8 mouse cellular contexts compared by ENCODE assay signal in genomic region chr11:59225167-59225566, GRCm38 (mm10). TPM values are rescaled to one million over a fixed set of nuclear protein-coding genes. Genes with fewer than 3 reads are reported as not detected.
DNase-seq lines count a peak whose midpoint lies in the region; ATAC-seq and TF ChIP-seq lines count a peak whose summit lies in the region.
"Had no signal": no experiment of that assay in that cellular context is flagged by ENCODE, and none has a peak within 500 bp of the region (broad histone marks: within the 10 kb centered on the region; RNA-seq: fewer than 3 reads in every experiment).

No protein-coding gene starts in this region.

- peaks cover 28% of the 10 kb centered on the region for H3K4me1 ChIP-seq in hindbrain, embryonic 14.5 days (replicated peaks; ENCODE audit: control insufficient read depth, insufficient read depth, low read length)
- H3K4me1 ChIP-seq in hindbrain, embryonic 10.5 days (replicated peaks): peaks cover 42% of the 10 kb centered on the region
- H3K4me1 ChIP-seq in G1E (ENCODE audit: insufficient read depth, low read depth, low read length): peaks cover 81% of the 10 kb centered on the region
- peaks cover 41% of the 10 kb centered on the region for H3K4me1 ChIP-seq in embryonic facial prominence, embryonic 14.5 days (ENCODE audit: control insufficient read depth, insufficient read depth, low read length)
- peaks cover 81% of the 10 kb centered on the region for H3K4me1 ChIP-seq in liver, embryonic 15.5 days (replicated peaks)

- H3K9me3 ChIP-seq in hindbrain, embryonic 14.5 days (ENCODE audit: control insufficient read depth, low read length): no peaks in the 10 kb centered on the region
- H3K9me3 ChIP-seq in hindbrain, embryonic 10.5 days: no peaks in the 10 kb centered on the region
- no peaks in the 10 kb centered on the region for H3K9me3 ChIP-seq in G1E (replicated peaks)
- no peaks in the 10 kb centered on the region for H3K9me3 ChIP-seq in embryonic facial prominence, embryonic 14.5 days (ENCODE audit: control insufficient read depth, low read length)
- H3K9me3 ChIP-seq in liver, embryonic 15.5 days (replicated peaks): no peaks in the 10 kb centered on the region

- no peaks in the 10 kb centered on the region for H3K27me3 ChIP-seq in hindbrain, embryonic 14.5 days (ENCODE audit: control insufficient read depth, insufficient read depth, low read length)
- H3K27me3 ChIP-seq in hindbrain, embryonic 10.5 days (ENCODE audit: insufficient read depth, poor library complexity, severe bottlenecking): no peaks in the 10 kb centered on the region
- no peaks in the 10 kb centered on the region for H3K27me3 ChIP-seq in G1E (ENCODE audit: insufficient read depth, low read length)
- H3K27me3 ChIP-seq in embryonic facial prominence, embryonic 14.5 days (replicated peaks; ENCODE audit: control insufficient read depth, insufficient read depth, low read length): no peaks in the 10 kb centered on the region
- no peaks in the 10 kb centered on the region for H3K27me3 ChIP-seq in liver, embryonic 15.5 days

- ATAC-seq in hindbrain, embryonic 14.5 days (ENCODE audit: low FRiP score): no peak
- ATAC-seq in G1E (ENCODE audit: extremely low read depth, insufficient number of reproducible peaks, low FRiP score, poor library complexity, severe bottlenecking): no peak
- ATAC-seq in embryonic facial prominence, embryonic 14.5 days (ENCODE audit: low read depth): no peak
- no peak for ATAC-seq in liver, embryonic 15.5 days (ENCODE audit: insufficient read depth)

- no peak for TF ChIP-seq CTCF in G1E (IDR thresholded peaks at IDR 0.05; ENCODE audit: low read depth, low read length)

- H3K36me3 ChIP-seq in hindbrain, embryonic 14.5 days (replicated peaks; ENCODE audit: control insufficient read depth, insufficient read depth): no peaks in the 10 kb centered on the region
- peaks cover 36% of the 10 kb centered on the region for H3K36me3 ChIP-seq in hindbrain, embryonic 10.5 days
- peaks cover 54% of the 10 kb centered on the region for H3K36me3 ChIP-seq in G1E (replicated peaks)
- peaks cover 10% of the 10 kb centered on the region; the same call in 1 of the 2 replicates for H3K36me3 ChIP-seq in embryonic facial prominence, embryonic 14.5 days (ENCODE audit: control insufficient read depth, insufficient read depth, low read length)
- H3K36me3 ChIP-seq in liver, embryonic 15.5 days (replicated peaks): peaks cover 31% of the 10 kb centered on the region

- peak overlapping the region; percentile 83 for H3K4me2 ChIP-seq in hindbrain, embryonic 14.5 days (replicated peaks)
- H3K4me2 ChIP-seq in embryonic facial prominence, embryonic 14.5 days (ENCODE audit: low read depth, low read length): peak overlapping the region; percentile 82
- H3K4me2 ChIP-seq in liver, embryonic 15.5 days: peak overlapping the region; percentile 86

- no peak overlapping the region for H3K27ac ChIP-seq in hindbrain, embryonic 14.5 days
- H3K27ac ChIP-seq in hindbrain, embryonic 10.5 days: no peak overlapping the region
- H3K27ac ChIP-seq in embryonic facial prominence, embryonic 14.5 days (replicated peaks; ENCODE audit: low read depth, low read length): no peak overlapping the region
- H3K27ac ChIP-seq in liver, embryonic 15.5 days (replicated peaks): no peak overlapping the region

- WGBS in hindbrain, embryonic 14.5 days: 83% methylated on average over 2 of the region's 2 CpGs
- 80% methylated on average over 2 of the region's 2 CpGs for WGBS in hindbrain, embryonic 10.5 days
- 67% methylated on average over 2 of the region's 2 CpGs for WGBS in embryonic facial prominence, embryonic 14.5 days
- 4% methylated on average over 2 of the region's 2 CpGs for WGBS in liver, embryonic 15.5 days (ENCODE audit: insufficient replicate concordance)

- no peak overlapping the region for H3K4me3 ChIP-seq in hindbrain, embryonic 14.5 days (replicated peaks; ENCODE audit: low read length)
- no peak overlapping the region for H3K4me3 ChIP-seq in hindbrain, embryonic 10.5 days
- H3K4me3 ChIP-seq in G1E (ENCODE audit: low read depth, low read length): peak overlapping the region; percentile 35; the same call in 1 of the 2 replicates
- H3K4me3 ChIP-seq in embryonic facial prominence, embryonic 14.5 days (ENCODE audit: low read depth, low read length): peak overlapping the region; percentile 100
- 0 out of 2 replicates have a peak overlapping the region, but pooled peaks have one; percentile 7 for H3K4me3 ChIP-seq in liver, embryonic 15.5 days (replicated peaks)

- H3K9ac ChIP-seq in hindbrain, embryonic 14.5 days: no peak overlapping the region
- no peak overlapping the region; the same call in 1 of the 2 replicates for H3K9ac ChIP-seq in embryonic facial prominence, embryonic 14.5 days (ENCODE audit: low read depth, low read length)
- 0 out of 2 replicates have a peak overlapping the region, but pooled peaks have one; percentile 5 for H3K9ac ChIP-seq in liver, embryonic 15.5 days

- DNase-seq in hindbrain, embryonic 14.5 days (ENCODE audit: low spot score): no peak
- DNase-seq in hindbrain, embryonic 10.5 days (ENCODE audit: low spot score): no peak
- no peak for DNase-seq in G1E (ENCODE audit: low spot score)
- no peak for DNase-seq in embryonic facial prominence, embryonic 14.5 days (ENCODE audit: low spot score)
- no peak for DNase-seq in urinary bladder, postnatal 10 days (ENCODE audit: low spot score)
- DNase-seq in frontal cortex, adult 2 months (ENCODE audit: extremely low spot score in 1 of 2, low spot score in 1 of 2): no peak
- DNase-seq: thymus, postnatal 25 days had no signal

RNA-seq across cellular contexts. Expression of gene Arf1, which starts 2.9 kb away (rescaled TPM):
- polyA plus RNA-seq in hindbrain, embryonic 14.5 days (2014; fragmentation: Nextera tagmentation; extraction: Ambion mirVana): 611 and 652 TPM in 2 replicates
- 669 and 687 TPM in 2 replicates for polyA plus RNA-seq in hindbrain, embryonic 10.5 days (2016; fragmentation: Nextera tagmentation; extraction: Ambion mirVana)
- total RNA-seq in G1E (2014; fragmentation: Nextera tagmentation) (216 and 232 TPM in 2 replicates), G1E (2017) (308 and 319 TPM in 2 replicates)
- 159 and 175 TPM in 2 replicates for polyA plus RNA-seq in G1E (2012)
- 665 and 687 TPM in 2 replicates for polyA plus RNA-seq in embryonic facial prominence, embryonic 14.5 days (2014; fragmentation: Nextera tagmentation; extraction: Ambion mirVana)
- polyA plus RNA-seq in liver, embryonic 15.5 days (2015; fragmentation: Nextera tagmentation; extraction: Ambion mirVana): 255 and 269 TPM in 2 replicates
- 593 and 603 TPM in 2 replicates for polyA plus RNA-seq in frontal cortex, adult 2 months (2012; rRNA removed)

RNA-seq across cellular contexts. Expression of gene 2310033P09Rik, which starts 17.0 kb away (rescaled TPM):
- 21.4 and 25.0 TPM in 2 replicates for polyA plus RNA-seq in hindbrain, embryonic 14.5 days (2014; fragmentation: Nextera tagmentation; extraction: Ambion mirVana)
- polyA plus RNA-seq in hindbrain, embryonic 10.5 days (2016; fragmentation: Nextera tagmentation; extraction: Ambion mirVana): 42.2 and 43.1 TPM in 2 replicates
- total RNA-seq in G1E (2014; fragmentation: Nextera tagmentation) (7.1 and 10.7 TPM in 2 replicates), G1E (2017) (6.1 and 9.0 TPM in 2 replicates)
- 32.0 and 37.3 TPM in 2 replicates for polyA plus RNA-seq in G1E (2012)
- polyA plus RNA-seq in embryonic facial prominence, embryonic 14.5 days (2014; fragmentation: Nextera tagmentation; extraction: Ambion mirVana): 23.9 and 27.0 TPM in 2 replicates
- polyA plus RNA-seq in liver, embryonic 15.5 days (2015; fragmentation: Nextera tagmentation; extraction: Ambion mirVana): 15.4 and 15.9 TPM in 2 replicates
- 33.2 and 35.6 TPM in 2 replicates for polyA plus RNA-seq in frontal cortex, adult 2 months (2012; rRNA removed)

RNA-seq across cellular contexts. Expression of gene Mrpl55, which starts 22.9 kb away (rescaled TPM):
- polyA plus RNA-seq in hindbrain, embryonic 14.5 days (2014; fragmentation: Nextera tagmentation; extraction: Ambion mirVana): 88.2 and 98.7 TPM in 2 replicates
- polyA plus RNA-seq in hindbrain, embryonic 10.5 days (2016; fragmentation: Nextera tagmentation; extraction: Ambion mirVana): 123 and 129 TPM in 2 replicates
- total RNA-seq in G1E (2014; fragmentation: Nextera tagmentation): 15.1 and 23.4 TPM in 2 replicates
- 38.7 and 40.8 TPM in 2 replicates for total RNA-seq in G1E (2017)
- 29.5 and 34.8 TPM in 2 replicates for polyA plus RNA-seq in G1E (2012)
- 81.9 and 89.3 TPM in 2 replicates for polyA plus RNA-seq in embryonic facial prominence, embryonic 14.5 days (2014; fragmentation: Nextera tagmentation; extraction: Ambion mirVana)
- 50.5 and 51.0 TPM in 2 replicates for polyA plus RNA-seq in liver, embryonic 15.5 days (2015; fragmentation: Nextera tagmentation; extraction: Ambion mirVana)
- 48.7 and 58.2 TPM in 2 replicates for polyA plus RNA-seq in frontal cortex, adult 2 months (2012; rRNA removed)

RNA-seq across cellular contexts. Expression of gene Guk1, which starts 33.2 kb away (rescaled TPM):
- polyA plus RNA-seq in hindbrain, embryonic 14.5 days (2014; fragmentation: Nextera tagmentation; extraction: Ambion mirVana): 248 and 249 TPM in 2 replicates
- polyA plus RNA-seq in hindbrain, embryonic 10.5 days (2016; fragmentation: Nextera tagmentation; extraction: Ambion mirVana): 113 and 119 TPM in 2 replicates
- total RNA-seq in G1E (2014; fragmentation: Nextera tagmentation): 16.8 and 19.1 TPM in 2 replicates
- total RNA-seq in G1E (2017): 37.5 and 38.2 TPM in 2 replicates
- polyA plus RNA-seq in G1E (2012): 35.2 and 40.2 TPM in 2 replicates
- polyA plus RNA-seq in embryonic facial prominence, embryonic 14.5 days (2014; fragmentation: Nextera tagmentation; extraction: Ambion mirVana): 114 and 126 TPM in 2 replicates
- polyA plus RNA-seq in liver, embryonic 15.5 days (2015; fragmentation: Nextera tagmentation; extraction: Ambion mirVana): 54.2 and 60.8 TPM in 2 replicates
- 232 and 250 TPM in 2 replicates for polyA plus RNA-seq in frontal cortex, adult 2 months (2012; rRNA removed)

RNA-seq across cellular contexts. Expression of gene Gjc2, which starts 42.2 kb away (rescaled TPM):
- 0.12 and 0.35 TPM in 2 replicates for polyA plus RNA-seq in hindbrain, embryonic 14.5 days (2014; fragmentation: Nextera tagmentation; extraction: Ambion mirVana)
- 0.14 and 0.20 TPM in 2 replicates for polyA plus RNA-seq in hindbrain, embryonic 10.5 days (2016; fragmentation: Nextera tagmentation; extraction: Ambion mirVana)
- not detected in 2 replicates for total RNA-seq in G1E (2014; fragmentation: Nextera tagmentation)
- not detected in 2 replicates for total RNA-seq in G1E (2017)
- polyA plus RNA-seq in G1E (2012): not detected in 2 replicates
- 0.29 and 0.60 TPM in 2 replicates for polyA plus RNA-seq in embryonic facial prominence, embryonic 14.5 days (2014; fragmentation: Nextera tagmentation; extraction: Ambion mirVana)
- polyA plus RNA-seq in liver, embryonic 15.5 days (2015; fragmentation: Nextera tagmentation; extraction: Ambion mirVana): 0.10 and 0.17 TPM in 2 replicates
- 13.8 and 16.7 TPM in 2 replicates for polyA plus RNA-seq in frontal cortex, adult 2 months (2012; rRNA removed)

Comparison
In these comparisons a context has a peak if more than half of its experiments do, and no peak if none do; other contexts are left out.
1. H3K4me3 ChIP-seq: peak in G1E (single experiment), embryonic facial prominence, embryonic 14.5 days (single experiment) and liver, embryonic 15.5 days (single experiment); none in hindbrain, embryonic 14.5 days (single experiment) and hindbrain, embryonic 10.5 days (single experiment).
2. Peak in every context shown above with its lines, with median percentiles within 50 percentile points of each other: H3K4me2 ChIP-seq.